Mouse (Mus musculus): ENCODE results near the gene Glyatl3. TPM values are rescaled to one million over a fixed set of nuclear protein-coding genes. Genes with fewer than 3 reads are reported as not detected.

Gene Glyatl3
- not detected in 3 replicates for total RNA-seq (2017)

- no peak for ATAC-seq (replicated peaks; ENCODE audit: insufficient number of reproducible peaks, low FRiP score, low TSS enrichment, poor library complexity, severe bottlenecking)
Measured at GRCm38 (mm10) chr17:40914250-40914649, at the start of gene Glyatl3. TSS of gene Glyatl3 (minus strand) at chr17:40914350.

- no peak for ATAC-seq (replicated peaks; ENCODE audit: insufficient number of reproducible peaks, low FRiP score, low TSS enrichment, poor library complexity, severe bottlenecking)
Measured at GRCm38 (mm10) chr17:40948518-40948917, 34.4 kb upstream of the Glyatl3 start.

GRCm38 (mm10) chr17:40934420-40935231, 20.5 kb upstream of the Glyatl3 start, which contains the start of the genes Mut and Cenpq:
TSS of gene Mut (plus strand) at chr17:40934685.
TSS of gene Cenpq (minus strand) at chr17:40935047.
- ATAC-seq (replicated peaks; ENCODE audit: insufficient number of reproducible peaks, low FRiP score, low TSS enrichment, poor library complexity, severe bottlenecking) = peak; percentile 99

DNA sequence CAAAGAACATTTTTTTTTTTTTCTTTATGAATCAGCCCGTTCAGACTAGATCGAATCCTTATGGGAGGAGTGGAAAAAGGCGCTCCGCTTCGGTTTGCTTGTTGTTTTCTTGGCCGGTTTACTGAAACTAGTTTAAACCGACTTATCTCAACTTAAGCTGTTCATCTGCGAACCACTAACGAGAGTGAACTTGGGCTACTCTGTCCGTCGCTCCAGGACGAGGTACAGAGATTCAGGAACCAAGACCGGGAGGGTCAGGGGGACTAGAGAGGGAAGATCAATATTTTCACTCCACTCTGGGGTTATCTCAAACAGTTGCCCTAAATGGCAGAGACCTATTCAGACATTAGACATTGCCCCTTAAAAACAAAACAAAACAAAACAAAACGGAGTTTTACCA, 19.8 kb upstream of the Glyatl3 start:
- no peak for ATAC-seq (replicated peaks; ENCODE audit: insufficient number of reproducible peaks, low FRiP score, low TSS enrichment, poor library complexity, severe bottlenecking)

GRCm38 (mm10) chr17:40915499-40915898, 1.3 kb upstream of the Glyatl3 start:
- no peak for ATAC-seq (replicated peaks; ENCODE audit: insufficient number of reproducible peaks, low FRiP score, low TSS enrichment, poor library complexity, severe bottlenecking)

- ATAC-seq (replicated peaks; ENCODE audit: insufficient number of reproducible peaks, low FRiP score, low TSS enrichment, poor library complexity, severe bottlenecking) = no peak
Measured at GRCm38 (mm10) chr17:40904721-40905154, 9.4 kb downstream of the Glyatl3 start.

DNA sequence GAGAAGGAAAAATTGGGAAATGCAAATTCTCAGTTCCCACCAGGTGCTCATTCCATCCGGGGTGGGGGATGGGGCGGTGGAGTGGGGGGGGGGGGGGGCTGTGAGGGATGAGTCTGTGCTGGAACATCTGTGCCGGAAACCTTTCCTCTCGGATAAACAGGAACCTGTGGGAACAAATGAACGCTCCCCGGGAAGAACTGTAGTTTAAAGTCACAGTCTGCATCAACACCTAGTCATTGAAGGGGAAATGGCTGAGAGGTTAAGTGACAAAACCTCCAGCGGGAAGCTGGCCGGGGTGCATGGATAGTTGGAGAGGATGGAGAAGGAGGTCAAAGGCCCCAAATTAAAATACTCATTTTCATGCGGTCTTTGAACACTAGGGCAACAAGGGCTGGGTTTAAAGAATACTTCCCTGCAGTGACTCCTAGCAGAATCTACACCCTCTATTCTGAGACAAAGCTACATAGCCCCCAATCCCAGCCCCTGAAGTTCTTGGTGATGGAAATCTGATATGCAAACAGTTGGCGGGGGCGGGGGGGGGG, 10.0 kb downstream of the Glyatl3 start:
- no peak for ATAC-seq (replicated peaks; ENCODE audit: insufficient number of reproducible peaks, low FRiP score, low TSS enrichment, poor library complexity, severe bottlenecking)

- ATAC-seq (replicated peaks; ENCODE audit: insufficient number of reproducible peaks, low FRiP score, low TSS enrichment, poor library complexity, severe bottlenecking) = no peak
Measured at GRCm38 (mm10) chr17:40903345-40903744, 10.8 kb downstream of the Glyatl3 start.

DNA sequence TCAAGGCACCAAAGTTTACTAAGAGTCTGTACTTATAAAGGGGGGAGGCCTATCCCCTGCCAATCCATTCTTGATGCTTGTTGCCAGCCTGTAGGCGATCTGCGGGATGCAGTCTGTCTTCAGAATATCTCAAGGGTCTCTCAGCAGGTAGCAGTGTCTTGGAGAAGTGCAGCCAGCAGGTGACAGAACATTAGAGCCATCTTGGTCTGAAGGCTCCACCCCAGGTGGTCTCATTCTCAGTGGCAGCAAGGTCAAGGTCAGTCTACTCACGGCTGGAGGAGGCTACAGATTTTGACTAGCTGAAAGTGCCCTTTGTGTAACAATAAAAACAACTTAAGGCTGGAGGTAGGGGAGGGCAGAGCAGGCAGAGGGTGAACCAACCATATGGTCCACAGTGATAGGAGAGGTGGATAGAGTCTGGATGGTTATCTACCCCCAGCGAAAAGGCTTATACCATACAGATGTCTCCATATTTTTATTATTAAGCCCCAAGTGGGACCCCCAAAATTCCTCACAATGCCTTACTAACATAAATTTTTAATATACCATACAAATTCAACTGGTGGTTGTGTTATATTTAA, 14.3 kb downstream of the Glyatl3 start:
- ATAC-seq (replicated peaks; ENCODE audit: insufficient number of reproducible peaks, low FRiP score, low TSS enrichment, poor library complexity, severe bottlenecking) = no peak

DNA sequence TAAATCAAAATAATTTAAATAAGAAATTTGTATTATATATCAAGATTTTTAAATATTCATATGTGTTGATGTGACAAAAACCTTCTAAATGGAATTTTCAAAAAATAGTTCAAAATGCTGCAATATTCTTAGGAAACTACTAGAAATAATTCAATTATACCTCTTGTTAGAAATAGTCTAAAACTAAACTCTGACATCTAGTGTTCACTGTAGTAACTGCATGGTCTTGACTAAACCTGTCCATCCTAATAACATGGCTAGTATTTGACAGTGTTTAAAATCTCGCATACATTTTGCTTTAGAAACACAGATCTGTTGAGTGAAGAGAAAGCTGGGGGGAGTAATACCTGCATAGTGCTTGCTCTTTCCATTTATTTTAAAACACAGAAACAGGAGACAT, 17.3 kb downstream of the Glyatl3 start:
- no peak for ATAC-seq (replicated peaks; ENCODE audit: insufficient number of reproducible peaks, low FRiP score, low TSS enrichment, poor library complexity, severe bottlenecking)

DNA sequence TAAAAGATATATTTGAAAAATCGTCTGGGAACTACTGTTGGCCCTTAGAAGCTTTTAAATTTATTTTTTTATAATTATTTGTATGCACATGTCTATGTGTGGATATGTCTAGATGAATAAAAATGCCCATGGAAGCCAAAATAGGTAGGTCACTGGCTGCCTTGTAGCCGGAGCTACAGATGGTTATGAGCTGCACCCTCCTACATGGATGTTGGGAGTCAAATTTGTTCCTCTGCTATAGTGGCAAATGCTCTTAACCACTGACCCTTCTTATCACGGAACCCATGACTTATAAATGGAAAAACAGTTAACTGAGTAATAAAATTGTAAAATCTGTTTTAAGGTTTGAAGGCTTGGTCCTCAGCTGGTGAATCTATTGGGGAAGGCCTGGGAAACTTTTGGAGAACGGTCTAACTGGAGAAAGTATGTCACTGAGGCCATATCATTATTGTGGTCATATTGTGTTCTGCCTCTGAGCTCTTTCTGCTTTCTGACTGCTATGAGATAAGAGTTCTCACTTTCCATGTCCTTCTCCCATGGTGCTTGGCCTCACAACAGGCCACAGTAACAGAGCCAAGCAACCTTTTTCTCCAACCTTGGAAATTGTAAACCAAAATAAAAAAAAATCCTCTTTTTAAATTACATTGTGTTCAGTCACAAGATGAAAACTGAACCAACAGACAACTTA, 26.2 kb downstream of the Glyatl3 start:
- ATAC-seq (replicated peaks; ENCODE audit: insufficient number of reproducible peaks, low FRiP score, low TSS enrichment, poor library complexity, severe bottlenecking) = no peak

- ATAC-seq (replicated peaks; ENCODE audit: insufficient number of reproducible peaks, low FRiP score, low TSS enrichment, poor library complexity, severe bottlenecking) = no peak
Measured at GRCm38 (mm10) chr17:40885155-40885554, 29.0 kb downstream of the Glyatl3 start.

DNA sequence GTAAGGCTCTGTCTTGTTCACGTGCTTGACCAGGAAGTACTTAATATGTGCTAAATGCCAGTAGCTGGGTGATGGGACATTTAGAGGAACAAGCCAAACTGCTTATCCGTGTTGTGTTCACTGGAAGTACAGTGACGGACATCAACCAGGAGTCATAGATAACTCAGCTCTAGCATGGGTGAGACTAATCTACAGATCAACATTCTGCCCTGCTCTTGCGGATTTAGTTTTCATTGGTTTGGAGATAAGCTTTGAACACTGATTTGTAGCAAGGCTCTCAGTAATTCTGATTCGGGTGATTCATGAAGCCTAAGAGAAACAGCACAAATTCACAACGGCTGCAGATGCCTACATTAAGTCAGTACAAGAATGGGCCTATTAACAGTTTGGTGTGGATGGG, 32.0 kb downstream of the Glyatl3 start:
- no peak for ATAC-seq (replicated peaks; ENCODE audit: insufficient number of reproducible peaks, low FRiP score, low TSS enrichment, poor library complexity, severe bottlenecking)

GRCm38 (mm10) chr17:40879924-40880691, 34.0 kb downstream of the Glyatl3 start, which contains the start of gene 9130008F23Rik:
TSS of gene 9130008F23Rik (minus strand) at chr17:40880559.
- peak; percentile 57 for ATAC-seq (replicated peaks; ENCODE audit: insufficient number of reproducible peaks, low FRiP score, low TSS enrichment, poor library complexity, severe bottlenecking)

- no peak for ATAC-seq (replicated peaks; ENCODE audit: insufficient number of reproducible peaks, low FRiP score, low TSS enrichment, poor library complexity, severe bottlenecking)
Measured at GRCm38 (mm10) chr17:40879528-40879923, 34.6 kb downstream of the Glyatl3 start.

- no peak for ATAC-seq (replicated peaks; ENCODE audit: insufficient number of reproducible peaks, low FRiP score, low TSS enrichment, poor library complexity, severe bottlenecking)
Measured at GRCm38 (mm10) chr17:40877741-40878140, 36.4 kb downstream of the Glyatl3 start.

- no peak for ATAC-seq (replicated peaks; ENCODE audit: insufficient number of reproducible peaks, low FRiP score, low TSS enrichment, poor library complexity, severe bottlenecking)
Measured at GRCm38 (mm10) chr17:40875568-40875967, 38.6 kb downstream of the Glyatl3 start.

DNA sequence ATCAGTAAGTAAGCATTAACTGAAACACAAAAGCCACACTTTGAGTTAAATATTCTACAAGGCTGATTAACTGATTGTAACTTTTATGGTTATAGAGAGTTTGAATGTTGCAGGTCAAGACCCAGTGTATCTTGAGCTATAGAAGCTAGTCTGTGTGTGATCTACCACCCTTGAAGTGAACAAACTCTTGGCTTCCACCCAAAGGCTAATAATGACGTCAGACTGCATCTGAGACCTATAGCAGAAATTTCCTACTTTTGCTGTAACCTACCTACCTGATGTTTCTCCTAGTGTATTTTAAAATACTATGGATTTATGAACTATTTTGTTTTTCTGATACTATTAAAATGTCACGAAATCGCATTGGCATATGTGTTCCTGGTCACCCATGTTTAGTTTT, 39.4 kb downstream of the Glyatl3 start:
- no peak for ATAC-seq (replicated peaks; ENCODE audit: insufficient number of reproducible peaks, low FRiP score, low TSS enrichment, poor library complexity, severe bottlenecking)
